Mouse (Mus musculus) lung, embryonic 16.5 days (tissue): ENCODE data around the gene Zfp385b. TPM values are rescaled to one million over a fixed set of nuclear protein-coding genes. Genes with fewer than 3 reads are reported as not detected.

Experiments
- ATAC-seq: fragments of 200-750 bp; cut with Nextera tagmentation; 2 replicates; pipeline ENCODE4 v1.8.0; 2017; ENCODE audit warnings: low read depth, mild to moderate bottlenecking, moderate library complexity
- H3K27ac ChIP-seq: fragments of 300-500 bp; sonication (generic); 2 replicates; pipeline ENCODE4 v1.5.1; 2014; ENCODE audit warnings: mild to moderate bottlenecking, control low read depth, low read length
- H3K27me3 ChIP-seq: fragments of 300-500 bp; sonication (generic); 2 replicates; pipeline ENCODE4 v1.6.1; 2014; ENCODE audit warnings: low read depth, low read length, mixed read lengths; ENCODE audit not compliant: control insufficient read depth, insufficient read depth
- H3K36me3 ChIP-seq: fragments of 300-500 bp; sonication (generic); 2 replicates; pipeline ENCODE4 v1.6.1; 2014; ENCODE audit warnings: low read length; ENCODE audit not compliant: control insufficient read depth, insufficient read depth
- H3K4me1 ChIP-seq: fragments of 300-500 bp; sonication (generic); replicated peaks from 2 replicates; pipeline ENCODE4 v1.6.1; 2014; ENCODE audit warnings: low read length, mixed read lengths; ENCODE audit not compliant: control insufficient read depth, insufficient read depth
- H3K4me2 ChIP-seq: fragments of 300-500 bp; sonication (generic); 2 replicates; pipeline ENCODE4 v1.6.1; 2014; ENCODE audit warnings: low read depth, low read length, control low read depth
- H3K4me3 ChIP-seq: fragments of 300-500 bp; sonication (generic); 2 replicates; pipeline ENCODE4 v1.5.1; 2014; ENCODE audit warnings: mild to moderate bottlenecking, low read length, control low read depth
- H3K9ac ChIP-seq: fragments of 300-500 bp; sonication (generic); 2 replicates; pipeline ENCODE4 v1.6.1; 2014; ENCODE audit warnings: low read length, control low read depth
- H3K9me3 ChIP-seq: fragments of 300-500 bp; sonication (generic); 2 replicates; pipeline ENCODE4 v1.6.1; 2016; ENCODE audit warnings: low read length; ENCODE audit not compliant: control insufficient read depth
- WGBS: fragments of 180-500 bp; shearing (Covaris S2); extraction: QIAGEN DNeasy Blood & Tissue Kit; methylation state at CpG from one replicate; pipeline ENCODE4 v1.1.7; 2014; 5-methylcytosine and 5-hydroxymethylcytosine counted together
- polyA plus RNA-seq: library from polyadenylated mRNA; unstranded; fragments of >200 nt; fragmentation: Nextera tagmentation; extraction: Ambion mirVana; gene quantifications from 2 replicates; pipeline ENCODE4 v1.2.1, GENCODE M21; 2015

The Zfp385b gene
- polyA plus RNA-seq, 1 experiment from 2014 or later: 7.0 TPM

- no peak for ATAC-seq
- H3K9me3 ChIP-seq: no peaks in the 10 kb centered on the region
- no peak overlapping the region for H3K27ac ChIP-seq
- H3K4me2 ChIP-seq: no peak overlapping the region
- H3K36me3 ChIP-seq: no peaks in the 10 kb centered on the region
- no peak overlapping the region for H3K4me3 ChIP-seq
- H3K27me3 ChIP-seq: no peaks in the 10 kb centered on the region
- H3K9ac ChIP-seq: no peak overlapping the region
- no peaks in the 10 kb centered on the region for H3K4me1 ChIP-seq
- WGBS: 72% methylated on average over 8 of the region's 8 CpGs
Observed at GRCm38 (mm10) chr2:77691174-77691573, 128.3 kb downstream of the Zfp385b start.

GRCm38 (mm10) chr2:77690316-77690715 lies 129.1 kb downstream of the Zfp385b start:
- Histone ChIP-seq H3K4me2 (no peak overlapping the region), H3K27me3 (no peaks in the 10 kb centered on the region), H3K9ac (no peak overlapping the region), H3K4me3 (no peak overlapping the region), H3K27ac (no peak overlapping the region), H3K9me3 (no peaks in the 10 kb centered on the region), H3K36me3 (no peaks in the 10 kb centered on the region), H3K4me1 (no peaks in the 10 kb centered on the region)
- ATAC-seq: no peak
- WGBS: 58% methylated on average over 8 of the region's 8 CpGs

DNA sequence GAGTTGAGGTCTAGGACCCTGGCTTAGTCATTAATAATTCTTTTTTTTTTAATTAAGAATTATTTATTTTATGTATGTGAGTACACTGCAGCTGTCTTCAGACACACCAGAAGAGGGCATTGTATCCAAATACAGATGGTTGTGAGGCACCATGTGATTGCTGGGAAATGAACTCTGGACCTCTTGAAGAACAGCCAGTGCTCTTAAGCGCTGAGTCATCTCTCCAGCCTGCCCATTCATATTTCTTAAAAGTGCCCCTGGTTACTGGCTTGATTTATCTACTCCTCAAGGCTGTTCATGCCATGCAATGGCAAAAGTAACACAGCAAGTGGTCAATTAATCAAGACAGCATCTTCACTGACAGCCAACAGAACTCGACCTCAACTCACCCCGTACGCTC lies 130.8 kb downstream of the Zfp385b start:
- Histone ChIP-seq H3K4me2 (no peak overlapping the region), H3K9me3 (no peaks in the 10 kb centered on the region), H3K4me1 (no peaks in the 10 kb centered on the region), H3K9ac (no peak overlapping the region), H3K36me3 (no peaks in the 10 kb centered on the region), H3K27ac (no peak overlapping the region), H3K4me3 (no peak overlapping the region), H3K27me3 (no peaks in the 10 kb centered on the region)
- 74% methylated on average over 4 of the region's 4 CpGs for WGBS
- ATAC-seq: no peak

GRCm38 (mm10) chr2:77684088-77684487 lies 135.4 kb downstream of the Zfp385b start:
- H3K4me1 ChIP-seq: no peaks in the 10 kb centered on the region
- no peak overlapping the region for H3K27ac ChIP-seq
- no peak overlapping the region for H3K4me2 ChIP-seq
- no peak for ATAC-seq
- no peak overlapping the region for H3K9ac ChIP-seq
- H3K4me3 ChIP-seq: no peak overlapping the region
- no peaks in the 10 kb centered on the region for H3K27me3 ChIP-seq
- H3K9me3 ChIP-seq: no peaks in the 10 kb centered on the region
- 50% methylated on average over 3 of the region's 3 CpGs for WGBS
- no peaks in the 10 kb centered on the region for H3K36me3 ChIP-seq

- Histone ChIP-seq H3K27me3 (no peaks in the 10 kb centered on the region), H3K9ac (no peak overlapping the region), H3K9me3 (no peaks in the 10 kb centered on the region), H3K4me1 (no peaks in the 10 kb centered on the region), H3K4me3 (no peak overlapping the region), H3K4me2 (no peak overlapping the region), H3K27ac (no peak overlapping the region), H3K36me3 (no peaks in the 10 kb centered on the region)
- 76% methylated on average over 5 of the region's 5 CpGs for WGBS
- ATAC-seq: no peak
Observed at GRCm38 (mm10) chr2:77682205-77682604, 137.2 kb downstream of the Zfp385b start.

- H3K27me3 ChIP-seq: no peaks in the 10 kb centered on the region
- H3K4me3 ChIP-seq: no peak overlapping the region
- H3K4me2 ChIP-seq: no peak overlapping the region
- no peak overlapping the region for H3K9ac ChIP-seq
- H3K27ac ChIP-seq: no peak overlapping the region
- ATAC-seq: no peak
- H3K36me3 ChIP-seq: no peaks in the 10 kb centered on the region
- H3K4me1 ChIP-seq: no peaks in the 10 kb centered on the region
- H3K9me3 ChIP-seq: no peaks in the 10 kb centered on the region
- 59% methylated on average over 5 of the region's 5 CpGs for WGBS
Observed at GRCm38 (mm10) chr2:77681741-77682140, 137.7 kb downstream of the Zfp385b start.

- Histone ChIP-seq H3K9ac (no peak overlapping the region), H3K36me3 (no peaks in the 10 kb centered on the region), H3K4me3 (no peak overlapping the region), H3K27ac (no peak overlapping the region), H3K27me3 (no peaks in the 10 kb centered on the region), H3K4me1 (no peaks in the 10 kb centered on the region), H3K9me3 (no peaks in the 10 kb centered on the region), H3K4me2 (no peak overlapping the region)
- 82% methylated on average over 10 of the region's 10 CpGs for WGBS
- ATAC-seq: no peak
Observed at GRCm38 (mm10) chr2:77673770-77674169, 145.7 kb downstream of the Zfp385b start.

DNA sequence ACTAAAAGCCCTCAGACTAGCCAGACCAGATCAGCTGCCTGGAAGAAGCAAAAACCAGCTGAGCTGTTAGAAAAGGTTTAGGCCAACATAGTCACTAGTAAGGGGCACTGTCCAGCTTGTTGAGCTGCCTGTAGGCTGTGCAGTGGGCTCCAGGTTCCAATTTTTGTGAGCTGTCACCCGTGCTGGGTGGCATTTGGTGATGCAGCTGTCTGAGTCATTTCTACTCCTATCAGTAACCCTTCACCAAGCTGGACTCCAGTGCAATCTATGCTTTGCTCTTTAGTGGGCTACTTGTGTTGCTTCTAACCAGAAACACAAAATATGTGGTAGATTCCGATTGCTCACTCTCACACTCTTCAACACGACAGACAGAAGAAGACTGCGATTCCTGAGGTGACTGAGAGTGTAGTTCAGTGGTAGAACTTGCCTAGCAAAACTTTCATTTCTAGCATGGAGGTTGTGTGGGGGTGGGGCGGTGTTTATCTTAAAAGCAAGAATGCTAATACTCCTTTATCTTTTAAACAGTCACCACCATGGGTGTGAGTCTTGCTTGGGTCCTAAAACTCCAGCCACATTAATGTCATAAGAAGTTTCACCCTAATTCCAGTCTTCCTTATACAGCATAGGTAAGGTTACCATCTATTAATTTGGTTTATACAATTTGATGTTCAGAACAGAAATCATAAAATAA lies 147.1 kb downstream of the Zfp385b start:
- Histone ChIP-seq H3K9me3 (no peaks in the 10 kb centered on the region), H3K9ac (no peak overlapping the region), H3K27me3 (no peaks in the 10 kb centered on the region), H3K27ac (no peak overlapping the region), H3K4me2 (no peak overlapping the region), H3K4me3 (no peak overlapping the region), H3K4me1 (no peaks in the 10 kb centered on the region), H3K36me3 (no peaks in the 10 kb centered on the region)
- no peak for ATAC-seq
- 80% methylated on average over 5 of the region's 5 CpGs for WGBS

DNA sequence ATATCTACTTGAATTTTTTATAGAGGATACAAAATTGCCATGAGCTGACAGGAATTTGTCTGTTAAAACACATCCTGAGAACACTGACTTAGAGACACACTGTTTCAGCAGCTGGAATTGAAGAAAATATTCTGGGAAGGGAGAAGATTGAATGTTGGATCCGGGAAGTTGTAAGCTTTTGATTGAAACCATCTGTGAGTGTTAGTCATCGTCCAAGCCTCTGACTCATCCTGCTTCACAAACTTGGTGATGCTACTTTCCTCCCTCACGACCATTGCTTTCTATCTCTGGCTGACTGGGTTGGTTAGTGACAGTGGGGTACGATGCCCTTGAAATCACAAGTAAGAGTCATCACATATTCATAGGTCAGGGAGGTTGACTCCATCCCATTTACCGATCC lies 157.3 kb downstream of the Zfp385b start:
- no peaks in the 10 kb centered on the region for H3K4me1 ChIP-seq
- no peak overlapping the region for H3K4me2 ChIP-seq
- H3K27ac ChIP-seq: no peak overlapping the region
- H3K4me3 ChIP-seq: no peak overlapping the region
- ATAC-seq: no peak
- no peaks in the 10 kb centered on the region for H3K9me3 ChIP-seq
- no peak overlapping the region for H3K9ac ChIP-seq
- no peaks in the 10 kb centered on the region for H3K27me3 ChIP-seq
- 66% methylated on average over 5 of the region's 5 CpGs for WGBS
- no peaks in the 10 kb centered on the region for H3K36me3 ChIP-seq

- Histone ChIP-seq H3K4me1 (no peaks in the 10 kb centered on the region), H3K9ac (no peak overlapping the region), H3K4me3 (no peak overlapping the region), H3K9me3 (no peaks in the 10 kb centered on the region), H3K27me3 (no peaks in the 10 kb centered on the region), H3K4me2 (no peak overlapping the region), H3K36me3 (no peaks in the 10 kb centered on the region), H3K27ac (no peak overlapping the region)
- no peak for ATAC-seq
- WGBS: 88% methylated on average over 2 of the region's 2 CpGs
Observed at GRCm38 (mm10) chr2:77653686-77654085, 165.8 kb downstream of the Zfp385b start.
